Mouse (Mus musculus) left cerebral cortex, adult 6 months (tissue): ENCODE measurements around the gene Cyp1a1. TPM values are rescaled to one million over a fixed set of nuclear protein-coding genes. Genes with fewer than 3 reads are reported as not detected.

Experiments used
- long read RNA-seq, 2 experiments: library from polyadenylated mRNA; unstranded; transcript quantifications; one replicate each; pipeline ENCODE4 v2.0.0; 2019 to 2020
- polyA plus RNA-seq: library from polyadenylated mRNA; unstranded; fragments of <200 nt; fragmentation: Nextera tagmentation; gene quantifications from 2 replicates; pipeline ENCODE4 v1.2.3, GENCODE M21; 2021

Cyp1a1 gene
- polyA plus RNA-seq: 0.08 and 0.15 TPM in 2 replicates
- long read RNA-seq, experiment 1, partial matches to known transcripts: 1 of 2 reads
- long read RNA-seq, experiment 1, other reads (novel, unspliced or antisense): 1 of 2 reads
- long read RNA-seq, experiment 2: 0 reads

DNA sequence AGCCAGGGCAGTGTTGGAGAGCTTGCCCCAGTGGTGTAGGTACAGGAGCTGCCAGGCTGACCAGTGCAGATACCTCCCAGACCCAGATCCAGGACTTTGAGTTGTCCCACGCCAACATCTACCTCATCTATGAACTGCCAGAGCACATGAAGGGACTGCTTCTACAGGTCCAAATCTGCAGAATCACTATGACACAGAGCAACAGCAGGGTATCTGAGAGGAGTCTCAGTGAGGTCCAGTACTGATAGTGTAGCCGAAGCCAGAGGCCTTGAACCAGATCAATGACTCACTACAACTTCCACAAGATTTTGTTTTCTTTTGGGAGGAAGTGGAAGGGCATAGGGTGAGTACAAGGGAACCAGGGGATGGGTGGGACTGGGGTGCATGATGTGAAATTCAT lies at the start of gene Cyp1a1:
Cyp1a1 (plus strand) TSS at position 178 of the 400 bp plus-strand sequence.

GRCm38 (mm10) chr9:57653283-57653682 lies 34.4 kb upstream of the Cyp1a1 start, which contains the start of gene Csk:
Gene Csk (minus strand): TSS chr9:57653631.

DNA sequence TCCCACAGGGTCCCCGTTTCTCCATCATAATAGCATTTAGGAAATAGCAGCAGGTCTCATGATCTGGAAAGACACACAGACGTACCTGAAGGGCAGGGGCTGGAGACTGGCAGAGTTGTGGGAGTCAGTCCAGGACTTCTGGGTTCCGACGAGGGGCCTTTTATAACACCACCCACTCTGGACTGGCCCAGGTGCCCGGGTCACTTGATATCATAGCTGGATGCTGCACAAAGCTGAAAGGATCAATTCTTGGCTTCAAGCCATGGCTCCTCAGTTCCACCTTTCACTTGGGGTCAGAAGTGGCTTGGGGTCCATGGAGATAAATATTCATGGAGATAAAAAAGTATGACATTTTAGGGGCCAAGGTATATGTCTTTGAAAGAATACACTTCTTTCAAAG lies 4.2 kb upstream of the Cyp1a1 start, which contains the start of gene Cyp1a2:
Cyp1a2 (minus strand) TSS at position 184 of the 400 bp plus-strand sequence.

DNA sequence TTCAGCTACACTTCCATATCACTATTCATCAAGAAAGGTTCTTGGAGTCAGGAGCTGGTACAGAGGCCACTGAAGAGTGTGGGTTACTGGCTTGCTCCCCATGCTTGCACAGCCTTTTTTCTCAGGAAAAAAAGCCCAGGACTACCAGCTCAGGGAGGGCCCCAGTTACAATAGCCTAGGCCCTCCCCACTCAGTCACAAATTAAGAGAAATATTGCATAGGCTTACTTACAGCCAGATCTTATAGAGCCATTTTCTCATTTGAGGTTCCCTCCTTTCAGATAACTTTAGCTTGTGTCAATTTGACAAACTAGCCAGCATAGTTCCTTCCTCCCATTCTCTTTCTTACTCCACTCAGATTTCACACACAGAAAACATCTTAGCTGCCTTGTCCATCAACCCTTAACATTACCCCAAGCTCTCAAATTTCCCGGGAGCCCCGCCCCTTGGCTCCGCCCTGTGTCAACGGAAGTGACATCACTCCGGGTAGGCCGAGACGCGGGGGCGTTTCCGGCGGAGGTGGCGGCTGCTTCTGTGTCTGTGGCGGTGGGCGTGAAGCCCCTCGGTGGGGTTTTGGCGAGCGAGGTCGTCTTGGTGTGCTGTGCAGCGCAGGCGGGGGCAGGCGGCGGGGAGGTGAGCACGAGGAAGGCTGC lies 20.5 kb downstream of the Cyp1a1 start, which contains the start of gene Edc3:
Edc3 (plus strand) TSS at position 473 of the 652 bp plus-strand sequence.

Other genes starting within 250 kb of the Cyp1a1 start
- 15.0 and 15.5 TPM in 2 replicates for gene Ppcdc, start 247.8 kb upstream of the Cyp1a1 start, polyA plus RNA-seq
- 177 and 316 TPM in 2 replicates for gene Scamp5, start 219.9 kb upstream of the Cyp1a1 start, polyA plus RNA-seq
- 28.6 and 31.5 TPM in 2 replicates for gene Rpp25, start 183.9 kb upstream of the Cyp1a1 start, polyA plus RNA-seq
- 1,376 and 1,378 TPM in 2 replicates for gene Cox5a, start 166.7 kb upstream of the Cyp1a1 start, polyA plus RNA-seq
- 10.2 and 15.6 TPM in 2 replicates for gene Fam219b, start 150.4 kb upstream of the Cyp1a1 start, polyA plus RNA-seq
- 43.9 and 57.3 TPM in 2 replicates for gene Mpi, start 135.2 kb upstream of the Cyp1a1 start, polyA plus RNA-seq
- 27.6 and 31.6 TPM in 2 replicates for gene Scamp2, start 127.0 kb upstream of the Cyp1a1 start, polyA plus RNA-seq
- gene Ulk3, start 98.5 kb upstream of the Cyp1a1 start, polyA plus RNA-seq: 9.0 and 10.7 TPM in 2 replicates
- 14.1 and 17.1 TPM in 2 replicates for gene Cplx3, start 81.6 kb upstream of the Cyp1a1 start, polyA plus RNA-seq
- gene Lman1l, start 67.2 kb upstream of the Cyp1a1 start, polyA plus RNA-seq: not detected in 2 replicates
- 4.2 and 6.2 TPM in 2 replicates for gene Csk, start 34.3 kb upstream of the Cyp1a1 start, polyA plus RNA-seq
- gene Cyp1a2, start 4.2 kb upstream of the Cyp1a1 start, polyA plus RNA-seq: not detected in 2 replicates
- 9.0 and 10.6 TPM in 2 replicates for gene Edc3, start 20.6 kb downstream of the Cyp1a1 start, polyA plus RNA-seq
- 34.3 and 39.4 TPM in 2 replicates for gene Clk3, start 77.9 kb downstream of the Cyp1a1 start, polyA plus RNA-seq
- 2.2 and 2.8 TPM in 2 replicates for gene Arid3b, start 148.9 kb downstream of the Cyp1a1 start, polyA plus RNA-seq
- gene Ubl7, start 223.1 kb downstream of the Cyp1a1 start, polyA plus RNA-seq: 163 and 242 TPM in 2 replicates